Mouse (Mus musculus) monocyte, adult 5-6 weeks (primary cell): ENCODE data around the gene Pm20d1. TPM values are rescaled to one million over a fixed set of nuclear protein-coding genes. Genes with fewer than 3 reads are reported as not detected.
A peak's percentile ranks its signal among the peaks of the same experiment; 100 is the strongest.

ENCODE experiments used
- ATAC-seq: fragments of 153-309, 156-312 bp; replicated peaks from 2 replicates; pipeline ENCODE4 v1.8.0; 2017; ENCODE audit warnings: mild to moderate bottlenecking; ENCODE audit not compliant: low TSS enrichment, insufficient number of reproducible peaks, severe bottlenecking, poor library complexity, low FRiP score
- total RNA-seq: library from RNA; stranded (forward); fragments of 200-1000, 200-491, 200-594 nt; gene quantifications from 3 replicates; pipeline ENCODE4 v1.2.3, GENCODE M21; 2017

Pm20d1 gene
- total RNA-seq, 1 experiment from 2014 or later: not detected

DNA sequence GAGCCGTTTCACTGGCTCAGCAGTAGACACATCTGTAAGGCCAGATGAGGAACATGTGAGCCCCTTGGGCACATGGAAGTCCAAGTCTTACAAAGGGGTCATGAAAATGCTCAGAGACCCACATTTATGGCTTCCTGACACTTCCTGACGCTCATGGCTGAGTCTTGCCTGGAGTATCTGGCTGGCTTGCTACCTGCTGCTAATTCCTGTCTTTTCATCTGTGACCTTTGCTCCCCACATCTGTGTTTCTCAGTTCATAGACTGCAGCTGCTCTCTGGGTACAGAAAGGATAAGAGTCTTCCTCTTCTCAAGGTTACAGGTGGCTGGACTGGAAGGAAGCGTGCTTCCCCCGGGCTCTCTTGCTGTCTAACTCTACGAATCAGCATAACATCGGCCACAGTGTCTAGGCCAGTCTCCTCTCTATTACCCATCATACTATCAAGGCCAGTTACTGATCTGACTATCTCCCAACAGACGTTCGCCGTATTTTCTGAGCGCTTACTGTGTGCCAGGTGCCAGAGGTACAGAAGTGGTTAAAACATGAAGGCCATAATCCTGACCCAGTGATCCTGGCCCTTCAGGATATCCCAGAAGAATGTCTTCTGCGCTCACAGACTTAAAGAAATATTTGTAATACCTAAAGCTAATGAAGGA is 27.5 kb downstream of the Pm20d1 start:
- ATAC-seq: no peak

DNA sequence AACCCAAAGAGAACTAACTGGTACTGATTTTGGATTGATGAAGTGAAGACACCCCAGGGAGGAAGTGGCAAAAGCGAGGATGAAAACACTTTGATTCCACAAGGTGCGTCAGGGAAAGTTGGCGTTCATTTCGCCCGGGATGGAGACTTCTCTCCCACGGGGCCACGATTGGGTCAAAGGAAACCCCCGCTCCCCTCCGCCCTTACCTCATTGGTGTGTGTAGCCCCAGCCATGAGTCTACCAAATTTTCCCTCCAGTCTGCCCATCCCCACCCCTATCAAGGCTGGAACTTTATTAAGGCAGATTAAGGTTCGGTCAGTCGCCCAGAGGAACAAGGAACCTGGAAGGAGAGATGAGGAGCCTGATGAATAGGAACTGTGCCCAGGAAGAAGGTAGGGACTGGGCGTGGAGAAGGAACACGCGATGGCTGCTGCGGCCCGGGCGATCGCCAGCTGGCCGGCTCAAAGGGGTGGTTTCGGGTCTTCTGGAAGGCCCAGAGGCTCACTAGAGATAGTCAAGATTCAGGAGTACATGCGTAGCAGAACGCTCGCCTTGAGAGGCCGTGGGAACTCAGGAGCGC is 30.1 kb downstream of the Pm20d1 start, which contains the start of gene Slc41a1:
TSS of gene Slc41a1 (plus strand) at position 287 of the 580 bp plus-strand sequence.
- 0 out of 2 replicates have a peak, but pooled peaks have one; percentile 8 for ATAC-seq

DNA sequence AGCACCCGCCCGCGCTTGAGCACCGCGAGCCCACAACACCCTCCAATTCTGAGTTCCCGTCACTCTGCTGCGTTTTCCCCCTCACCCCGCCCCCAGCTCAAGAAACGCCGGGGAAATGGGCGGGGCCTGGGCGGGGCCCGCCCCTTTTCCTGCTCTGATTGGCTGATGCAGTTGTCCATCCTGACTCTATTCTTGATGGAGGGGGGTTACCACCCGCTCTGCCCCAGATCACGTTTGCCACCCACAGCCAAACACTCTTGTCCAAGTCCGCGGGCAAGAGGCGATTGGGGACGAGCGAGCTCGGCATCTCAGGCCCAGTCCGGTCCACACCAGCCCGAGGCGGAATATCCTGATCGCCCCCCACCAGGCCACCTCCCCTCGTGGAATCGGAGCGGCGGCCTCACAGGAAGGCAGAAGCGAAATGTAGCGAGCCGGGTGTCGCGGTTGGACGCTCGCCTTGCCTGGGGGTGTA is 30.6 kb downstream of the Pm20d1 start:
- ATAC-seq: peak; percentile 90

DNA sequence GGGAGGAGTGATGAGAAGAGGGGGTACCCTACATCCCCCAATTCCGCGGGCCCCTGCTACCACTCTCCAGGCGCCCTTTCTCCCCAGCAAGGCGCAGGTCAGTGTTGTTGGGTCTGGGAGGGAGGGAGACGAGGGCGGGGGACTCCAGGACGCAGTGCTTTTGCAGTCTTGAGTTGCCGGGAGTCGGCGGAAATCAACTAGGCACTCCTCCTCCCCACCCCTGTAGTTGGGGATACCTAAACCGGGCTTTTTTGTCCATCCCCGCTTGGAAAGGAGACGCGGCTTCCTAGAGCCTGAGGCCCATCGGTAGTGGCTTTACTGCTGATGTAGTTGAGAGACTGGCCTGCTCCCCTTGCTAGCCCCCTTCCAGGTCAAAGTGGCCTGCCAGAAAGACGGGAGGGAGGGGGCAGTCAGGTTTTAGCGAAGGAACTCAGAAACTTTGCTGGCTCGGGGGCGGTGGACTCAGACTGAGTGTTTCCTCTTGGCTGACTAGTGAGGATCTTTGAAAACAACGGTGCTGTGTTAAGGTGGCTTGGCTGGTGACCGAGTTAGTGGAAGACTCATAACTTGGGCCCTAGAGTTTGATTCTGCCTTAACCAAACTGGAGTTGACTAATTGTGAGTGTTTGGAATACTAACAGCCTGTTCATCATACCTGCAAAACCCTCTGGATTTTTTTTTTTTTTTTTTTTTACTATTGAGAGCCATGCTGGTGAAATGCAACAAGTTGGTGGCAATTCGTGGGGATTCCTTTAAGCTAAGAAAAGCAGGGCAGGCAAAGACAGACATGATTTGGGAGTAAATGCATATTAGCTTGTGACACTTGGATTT is 31.3 kb downstream of the Pm20d1 start:
- no peak for ATAC-seq

DNA sequence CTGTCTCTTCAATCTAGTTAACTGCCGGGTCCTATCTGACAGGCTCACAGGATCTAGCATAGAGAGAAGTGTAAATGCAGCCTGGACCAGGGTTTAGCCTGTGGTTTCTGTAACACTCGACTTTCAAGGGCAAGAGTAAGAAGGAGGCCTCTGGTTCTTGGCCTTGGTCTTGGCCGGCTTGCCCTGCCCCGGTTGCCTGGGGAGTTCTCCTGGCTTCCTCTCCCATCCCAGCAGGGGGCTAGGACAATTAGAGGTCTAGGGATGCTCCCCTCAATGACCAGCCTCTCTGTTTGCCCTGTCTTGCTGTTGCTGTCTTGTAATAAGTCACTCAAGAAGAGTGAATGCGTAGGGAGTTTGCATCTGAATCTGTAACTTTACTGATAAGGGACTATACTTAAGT is 32.1 kb downstream of the Pm20d1 start:
- no peak for ATAC-seq

DNA sequence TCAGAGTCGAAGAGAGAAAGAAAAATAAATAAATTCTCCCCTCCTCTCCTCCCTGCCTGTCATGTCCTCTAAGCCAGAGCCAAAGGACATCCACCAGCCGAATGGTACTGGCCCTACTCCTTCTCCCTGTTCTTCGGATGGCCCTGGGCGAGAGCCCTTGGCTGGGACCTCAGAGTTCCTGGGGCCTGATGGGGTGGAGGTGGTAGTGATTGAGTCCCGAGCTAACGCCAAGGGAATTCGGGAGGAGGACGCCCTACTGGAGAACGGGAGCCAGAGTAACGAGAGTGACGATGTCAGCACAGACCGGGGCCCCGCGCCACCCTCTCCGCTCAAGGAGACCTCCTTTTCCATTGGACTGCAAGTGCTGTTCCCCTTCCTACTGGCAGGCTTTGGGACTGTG is 33.4 kb downstream of the Pm20d1 start:
- no peak for ATAC-seq

DNA sequence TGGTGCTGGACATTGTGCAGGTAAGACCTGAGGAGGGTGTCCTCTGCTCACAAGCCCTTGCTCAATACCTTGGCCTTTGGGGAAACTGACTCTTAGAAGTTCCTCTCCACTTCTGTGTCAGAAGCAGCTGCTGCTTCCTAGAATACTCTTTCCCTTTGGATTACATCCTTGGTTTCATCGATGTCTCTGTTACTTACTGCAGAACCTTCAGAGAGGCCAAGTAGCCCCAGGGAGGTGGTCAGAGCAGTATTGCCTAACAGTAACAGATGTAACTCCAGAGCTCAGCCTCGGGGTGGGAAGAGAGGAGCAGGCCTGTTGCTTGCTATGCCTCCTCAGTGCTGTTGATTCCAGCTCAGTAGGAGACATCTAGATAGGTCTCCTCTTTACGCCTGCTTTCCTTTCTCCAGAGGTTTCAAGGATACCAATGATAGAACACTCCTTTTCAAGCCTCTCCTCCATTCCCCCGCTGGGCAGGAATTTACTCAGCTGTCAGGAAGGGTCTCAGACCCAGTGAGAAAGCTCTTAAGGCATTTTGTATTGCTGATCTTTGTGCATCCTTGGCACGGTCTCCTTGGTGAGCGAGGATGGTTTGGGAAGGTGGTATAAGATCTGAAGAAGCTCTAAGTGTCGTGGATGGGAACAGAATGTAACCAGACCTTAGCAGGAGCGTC is 33.9 kb downstream of the Pm20d1 start:
- no peak for ATAC-seq

DNA sequence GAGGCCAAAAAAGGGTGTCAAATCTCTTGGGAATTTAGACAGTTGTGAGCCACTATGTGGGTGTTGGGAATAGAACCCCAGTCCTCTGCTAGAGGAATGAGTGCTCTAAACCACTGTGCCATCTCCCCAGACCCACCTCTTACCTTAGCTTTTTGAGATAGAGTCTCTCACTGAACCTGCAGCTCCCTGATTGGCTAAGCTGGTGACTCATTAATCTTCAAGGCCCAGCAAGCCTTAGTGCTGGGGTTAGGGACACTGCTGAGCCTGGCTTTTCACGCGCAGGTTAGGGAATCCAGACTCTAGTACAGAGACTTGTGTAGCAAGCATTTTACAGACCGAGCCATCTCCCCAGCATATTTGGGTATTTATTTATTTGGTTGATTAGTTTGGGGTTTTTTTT is 39.9 kb downstream of the Pm20d1 start:
- no peak for ATAC-seq

DNA sequence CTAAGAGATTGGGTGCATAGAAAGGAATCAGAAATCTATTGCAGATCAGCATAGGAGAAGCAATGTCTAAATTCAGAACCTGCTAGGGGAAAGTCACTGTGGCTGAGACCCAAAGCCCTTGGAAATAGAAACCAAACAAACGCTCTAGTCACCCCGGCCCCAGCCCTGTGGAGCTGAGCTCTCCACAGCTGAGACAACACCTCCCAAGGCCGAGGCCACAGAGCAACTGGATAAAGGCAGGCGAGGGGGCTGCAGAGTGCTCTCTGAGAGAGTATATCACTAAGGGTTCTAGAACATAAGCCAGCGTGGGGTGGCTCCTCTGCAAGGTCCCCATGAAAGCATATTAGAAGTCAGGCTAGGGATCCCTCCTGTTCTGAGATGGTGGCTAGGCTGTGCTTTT is 41.4 kb downstream of the Pm20d1 start:
- no peak for ATAC-seq

DNA sequence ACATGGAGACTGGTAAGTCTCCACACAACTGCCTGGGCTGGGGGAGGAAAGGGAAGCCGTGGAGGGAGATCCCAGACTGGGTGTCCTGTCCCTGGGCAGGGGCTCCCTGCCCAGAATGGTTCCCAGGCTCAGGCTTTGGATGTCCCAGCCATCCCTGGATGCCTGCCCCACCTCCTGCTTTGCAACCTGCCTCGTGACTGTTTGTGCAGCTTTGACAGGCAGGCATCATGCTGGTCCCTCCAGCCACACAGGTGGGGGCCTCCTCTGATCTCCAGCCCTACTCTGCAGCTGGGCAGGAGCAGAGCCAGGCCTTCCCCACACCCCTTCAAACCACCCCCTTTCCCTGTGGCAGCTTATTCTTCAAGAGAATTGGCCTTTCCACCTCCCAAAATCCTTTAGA is 42.1 kb downstream of the Pm20d1 start:
- ATAC-seq: no peak

DNA sequence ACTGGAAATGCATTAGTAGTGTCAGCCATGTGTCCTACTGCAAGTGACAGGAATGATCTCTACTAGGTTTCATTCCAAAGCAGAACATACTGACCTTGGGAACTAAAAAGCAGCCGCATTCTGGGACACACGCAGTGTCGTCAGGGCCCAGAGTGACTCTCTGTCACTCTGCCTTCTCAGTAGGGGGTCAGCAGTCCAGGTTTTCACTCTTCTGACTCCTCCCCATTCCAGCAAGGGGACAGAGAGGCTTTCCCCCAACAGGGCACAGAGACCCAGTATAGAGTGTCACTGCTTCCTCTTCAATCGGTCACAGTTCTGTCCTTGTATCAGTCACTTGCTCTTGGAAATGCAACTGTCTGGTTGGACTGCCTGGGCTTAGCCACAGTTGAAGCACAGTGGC is 45.0 kb downstream of the Pm20d1 start:
- no peak for ATAC-seq

DNA sequence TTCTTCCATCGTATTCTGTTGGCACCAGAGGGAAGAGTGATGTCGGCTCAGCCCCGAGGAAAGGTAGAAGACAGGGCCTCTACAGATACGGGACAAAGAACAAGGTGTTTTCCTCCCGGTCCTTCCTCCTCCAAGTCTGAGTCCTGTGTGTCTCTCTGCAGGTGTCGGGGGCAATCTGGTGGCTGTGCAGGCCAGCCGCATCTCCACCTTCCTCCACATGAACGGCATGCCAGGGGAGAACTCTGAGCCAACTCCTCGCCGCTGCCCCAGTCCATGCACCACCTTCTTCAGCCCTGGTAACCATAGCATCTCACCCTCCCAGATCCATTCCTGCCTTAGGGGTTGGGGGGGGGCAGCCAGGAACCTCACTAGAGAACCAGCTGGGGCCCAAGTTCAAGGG is 46.6 kb downstream of the Pm20d1 start:
- ATAC-seq: no peak

DNA sequence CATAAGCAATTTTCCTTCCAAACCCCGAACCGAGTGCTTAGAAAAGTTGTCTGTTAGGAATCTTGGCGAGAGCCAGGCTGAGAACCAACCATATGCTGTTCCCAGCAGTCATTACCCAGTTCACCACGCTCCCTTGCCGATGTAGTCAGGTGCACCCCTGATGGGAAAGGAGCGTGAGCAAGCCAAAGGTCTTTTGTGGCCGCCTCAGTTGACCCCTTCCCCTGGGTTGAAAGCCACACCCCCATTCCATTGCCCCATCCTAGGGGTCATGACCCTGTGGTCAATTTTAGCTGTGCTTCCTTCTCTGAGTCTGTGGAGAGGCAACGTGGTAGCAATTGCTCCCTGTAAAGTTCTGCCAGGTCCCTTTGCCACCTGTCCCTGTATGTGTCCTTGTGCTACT is 47.7 kb downstream of the Pm20d1 start:
- no peak for ATAC-seq

DNA sequence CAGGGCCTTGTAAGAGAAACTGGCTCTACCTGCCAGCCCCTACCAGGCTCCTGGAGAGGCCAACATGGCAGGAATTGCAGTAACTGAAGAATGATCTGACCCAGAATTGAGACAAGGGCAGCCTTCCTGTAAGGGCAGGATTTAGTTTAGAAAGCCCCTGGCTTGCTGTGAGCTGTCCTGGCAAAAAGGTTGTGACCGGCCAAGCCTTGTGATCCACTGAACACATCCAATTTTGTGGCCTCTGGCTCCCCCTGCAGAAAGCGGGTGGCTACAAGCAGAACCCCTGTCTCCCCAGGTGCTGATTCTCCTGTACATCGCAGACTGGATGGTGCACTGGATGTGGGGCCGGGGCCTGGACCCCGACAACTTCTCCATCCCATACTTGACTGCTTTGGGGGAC is 49.1 kb downstream of the Pm20d1 start:
- 0 out of 2 replicates have a peak, but pooled peaks have one; percentile 11 for ATAC-seq

DNA sequence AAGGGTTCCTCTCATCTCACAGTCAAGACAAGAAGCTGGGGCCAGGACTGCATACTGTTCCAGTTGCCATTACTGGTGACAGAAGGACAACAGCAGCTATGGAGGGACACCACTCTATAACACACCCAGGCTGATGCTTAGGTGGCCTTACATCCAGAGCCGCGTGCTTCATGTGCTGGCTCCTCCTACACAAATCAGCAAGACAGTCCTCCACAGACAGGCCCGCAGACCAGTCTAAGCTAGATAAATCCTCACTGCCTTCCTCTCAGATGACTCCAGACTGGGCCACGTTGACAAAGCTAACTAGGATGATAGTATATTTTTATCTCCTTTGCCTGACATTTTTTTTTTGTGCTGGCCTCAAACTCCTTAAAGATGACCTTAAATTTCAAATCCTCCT is 64.6 kb downstream of the Pm20d1 start:
- no peak for ATAC-seq

DNA sequence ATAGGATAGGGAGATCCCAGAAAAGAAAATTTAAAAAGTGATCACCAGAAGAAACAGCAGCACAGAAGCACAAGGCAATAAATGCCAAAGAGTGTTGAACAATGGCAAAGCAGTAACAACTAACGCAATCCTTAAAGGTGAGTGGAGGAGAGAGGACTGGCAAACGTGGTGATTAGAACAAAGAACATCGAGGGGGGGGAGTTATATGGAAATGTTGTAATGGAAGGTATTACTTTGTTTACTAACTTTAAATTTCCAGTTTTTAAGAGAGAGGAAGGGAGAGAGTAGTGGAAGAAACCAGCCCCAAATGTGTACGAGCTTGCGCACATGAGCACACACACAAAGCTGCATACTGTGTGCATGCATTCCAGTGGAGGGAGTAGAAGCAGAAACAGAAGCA is 68.4 kb downstream of the Pm20d1 start:
- no peak for ATAC-seq

DNA sequence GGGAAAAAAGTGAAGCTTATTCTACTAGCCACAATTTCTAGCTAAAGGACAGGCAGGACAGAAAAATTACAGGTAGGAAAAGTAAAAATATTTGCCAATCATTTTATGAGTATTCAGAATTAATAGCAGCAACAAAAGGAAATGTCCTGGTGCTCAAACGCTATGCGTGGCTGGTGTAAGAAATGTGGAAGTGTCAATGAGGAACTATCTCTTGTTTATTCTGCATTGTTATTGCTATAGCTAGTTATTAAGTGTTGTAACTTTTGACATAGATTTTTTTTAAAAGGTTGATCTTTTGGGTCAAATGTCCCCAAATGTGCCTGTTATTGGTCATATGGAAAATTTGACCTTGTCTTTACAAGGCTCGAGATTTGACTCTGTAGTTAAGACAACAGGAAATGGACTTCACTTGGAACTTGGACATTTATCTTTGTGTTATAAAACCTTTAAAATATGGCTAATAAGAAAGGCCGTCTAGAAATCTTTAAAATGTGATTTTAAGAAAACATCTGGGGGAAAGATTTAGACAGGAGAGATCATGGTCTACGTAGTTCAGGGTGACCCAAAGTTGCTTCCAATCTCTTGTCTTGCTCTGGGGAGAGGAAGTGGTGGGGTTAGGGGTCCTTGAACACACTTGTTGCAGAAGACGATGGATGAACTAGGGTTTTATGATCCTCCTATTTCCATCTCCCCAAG is 69.3 kb downstream of the Pm20d1 start:
- ATAC-seq: peak; percentile 57

DNA sequence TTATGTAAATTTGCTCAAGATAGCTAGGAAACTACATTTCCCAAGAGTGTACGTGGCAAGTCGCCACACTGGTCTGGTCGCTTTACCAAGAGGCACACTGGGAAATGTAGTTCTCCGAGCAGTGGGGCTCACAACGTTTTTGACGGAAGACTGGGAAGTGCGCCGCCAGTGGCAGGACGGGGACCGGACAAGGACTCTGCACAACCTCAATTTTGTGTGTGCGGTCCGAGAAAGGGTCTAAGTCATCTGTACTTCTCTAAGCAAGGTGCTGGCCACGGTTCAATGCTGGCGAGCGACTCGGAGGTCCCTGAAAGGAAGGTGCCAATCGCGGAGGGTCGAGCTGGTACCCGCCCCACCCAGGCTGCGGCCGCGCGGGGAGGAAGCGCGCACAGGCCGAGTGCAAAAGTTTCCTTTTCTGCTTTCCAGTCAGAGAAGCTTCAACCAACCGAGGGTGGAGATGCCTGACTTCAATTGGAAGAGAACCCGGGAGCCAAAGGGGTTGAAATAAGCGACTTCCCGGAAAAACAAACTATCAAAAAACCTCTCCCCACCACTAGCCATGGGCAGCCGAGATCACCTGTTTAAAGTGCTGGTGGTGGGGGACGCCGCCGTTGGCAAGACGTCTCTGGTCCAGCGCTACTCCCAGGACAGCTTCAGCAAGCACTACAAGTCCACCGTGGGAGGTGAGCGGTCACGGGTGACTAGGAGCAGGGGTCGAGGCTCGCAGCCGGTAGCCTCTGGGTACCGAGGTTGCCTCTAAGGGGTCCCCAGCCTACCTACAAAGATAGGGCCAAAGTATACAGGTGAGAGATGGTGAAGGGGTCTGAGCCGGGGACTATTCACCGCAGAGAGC is 70.1 kb downstream of the Pm20d1 start, which contains the start of gene Rab29:
TSS of gene Rab29 (plus strand) at position 132 of the 853 bp plus-strand sequence.
- peak; percentile 95 for ATAC-seq
